Mouse (Mus musculus) spleen, adult 2 months (tissue): ENCODE measurements around the gene Odr4. TPM values are rescaled to one million over a fixed set of nuclear protein-coding genes. Genes with fewer than 3 reads are reported as not detected.

Experiments used
- DNase-seq, 2 experiments: peaks; one replicate each; pipeline versions ENCODE4 v3.0.0 to v3.0.0-alpha.2; 2012 to 2021; ENCODE audit warnings: low spot score in 2 of 2, low read depth in 1 of 2
- H3K27ac ChIP-seq: fragments of 200-500 bp; 2 replicates; pipeline ENCODE4 v1.5.1; 2012; ENCODE audit warnings: low read length, inconsistent platforms; ENCODE audit not compliant: insufficient read depth
- H3K27me3 ChIP-seq: fragments of 200-500 bp; 2 replicates; pipeline ENCODE4 v1.6.1; 2012; ENCODE audit warnings: mild to moderate bottlenecking, moderate library complexity, low read length, inconsistent platforms; ENCODE audit not compliant: control insufficient read depth, insufficient read depth
- H3K36me3 ChIP-seq: fragments of 200-500 bp; 2 replicates; pipeline ENCODE4 v1.6.1; 2012; ENCODE audit warnings: mild to moderate bottlenecking, low read length, inconsistent platforms; ENCODE audit not compliant: control insufficient read depth, insufficient read depth
- H3K4me1 ChIP-seq: fragments of 200-500 bp; 2 replicates; pipeline ENCODE4 v1.6.1; 2011; ENCODE audit warnings: inconsistent platforms; ENCODE audit not compliant: control insufficient read depth, insufficient read depth, insufficient read length
- H3K4me3 ChIP-seq: fragments of 200-500 bp; 2 replicates; pipeline ENCODE4 v1.5.1; 2011; ENCODE audit warnings: mild to moderate bottlenecking, inconsistent platforms; ENCODE audit not compliant: insufficient read depth, insufficient read length; ENCODE audit errors: extremely low read depth
- CTCF ChIP-seq: fragments of 200-500 bp; IDR thresholded peaks from 2 replicates; pipeline ENCODE4 v1.5.1; 2011; ENCODE audit warnings: mild to moderate bottlenecking, inconsistent platforms; ENCODE audit not compliant: insufficient read depth, insufficient read length, insufficient replicate concordance; ENCODE audit errors: extremely low read depth
- POLR2A ChIP-seq: fragments of 200-500 bp; IDR thresholded peaks from 2 replicates; pipeline ENCODE4 v1.6.1; 2011; ENCODE audit warnings: low read depth, low read length, inconsistent platforms
- WGBS: fragments of 180-500 bp; shearing (Covaris S2); methylation state at CpG from one replicate; pipeline ENCODE4 v1.1.7; 2018; 5-methylcytosine and 5-hydroxymethylcytosine counted together
- polyA plus RNA-seq: library from polyadenylated mRNA; depleted of rRNA; stranded (reverse); fragments of >200 nt; gene quantifications from 2 replicates; pipeline ENCODE4 v1.2.3, GENCODE M21; 2012

Odr4 gene
- polyA plus RNA-seq, 1 experiment: 2.3 TPM

DNA sequence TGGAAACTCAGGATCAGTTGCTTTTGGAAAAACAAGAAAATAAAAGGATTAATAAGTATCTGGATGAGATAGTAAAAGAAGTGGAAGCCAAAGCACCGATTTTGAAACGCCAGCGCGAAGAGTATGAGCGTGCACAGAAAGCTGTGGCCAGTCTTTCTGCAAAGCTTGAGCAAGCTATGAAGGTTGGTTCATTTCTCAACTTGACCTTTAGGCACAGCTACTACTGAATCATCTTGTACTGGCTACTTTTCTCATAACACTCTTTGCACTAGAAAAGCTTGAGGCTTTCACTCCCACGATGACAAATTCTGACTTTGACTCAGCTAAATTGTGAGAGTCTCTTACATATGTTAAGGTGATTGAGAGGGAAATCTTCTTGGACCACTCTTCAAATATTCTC is 17.1 kb upstream of the Odr4 start:
- Histone ChIP-seq H3K36me3 (peaks cover 49% of the 10 kb centered on the region), H3K4me1 (no peaks in the 10 kb centered on the region), H3K27ac (no peak overlapping the region), H3K4me3 (no peak overlapping the region), H3K27me3 (no peaks in the 10 kb centered on the region)
- TF ChIP-seq CTCF (no peak), POLR2A (no peak)
- 98% methylated on average over 6 of the region's 6 CpGs for WGBS
- DNase-seq: no peak

DNA sequence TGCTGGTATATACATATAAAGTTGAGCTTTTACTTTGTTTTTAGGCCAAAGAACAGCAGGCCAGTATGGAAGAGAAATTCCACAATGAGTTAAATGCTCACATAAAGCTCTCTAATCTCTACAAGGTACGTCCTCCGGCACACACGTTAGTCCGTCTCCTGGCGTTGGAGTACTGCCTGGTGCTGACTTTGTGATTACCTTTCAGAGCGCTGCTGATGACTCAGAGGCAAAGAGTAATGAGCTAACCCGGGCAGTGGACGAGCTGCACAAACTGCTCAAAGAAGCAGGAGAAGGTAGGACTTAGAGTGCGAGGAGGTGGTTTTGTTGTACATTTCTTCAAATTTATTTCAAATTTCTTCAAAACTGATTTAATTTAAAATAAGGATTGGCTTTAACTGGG is 14.4 kb upstream of the Odr4 start:
- WGBS: 93% methylated on average over 9 of the region's 9 CpGs

DNA sequence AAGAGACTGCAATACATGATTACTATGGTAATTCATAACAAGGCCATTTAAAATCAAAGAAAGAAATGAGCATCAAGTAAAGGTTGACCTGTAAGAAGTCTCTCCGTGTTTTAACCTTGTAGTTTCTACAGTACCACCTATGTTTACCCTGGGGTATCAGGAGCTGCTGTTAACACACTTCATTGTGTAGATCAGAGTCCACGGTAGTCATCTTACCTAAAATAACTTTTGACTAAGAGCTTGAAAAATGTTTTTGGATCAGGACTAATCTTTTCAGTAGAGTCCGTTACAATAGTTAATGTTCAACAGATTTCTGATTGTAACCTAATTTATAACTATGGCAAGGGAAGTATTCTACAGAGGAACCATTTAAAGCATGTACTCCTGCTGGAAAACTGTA is 11.7 kb upstream of the Odr4 start:
- H3K27me3 ChIP-seq: no peaks in the 10 kb centered on the region
- WGBS: 91% methylated on average over 3 of the region's 3 CpGs
- DNase-seq: no peak
- no peak overlapping the region for H3K4me3 ChIP-seq
- no peak overlapping the region for H3K27ac ChIP-seq
- H3K4me1 ChIP-seq: no peaks in the 10 kb centered on the region
- H3K36me3 ChIP-seq: peaks cover 36% of the 10 kb centered on the region
- no peak for TF ChIP-seq POLR2A

More for the DNA sequence above, 14.4 kb upstream of the Odr4 start:
- Histone ChIP-seq H3K27me3 (no peaks in the 10 kb centered on the region), H3K27ac (no peak overlapping the region), H3K36me3 (peaks cover 44% of the 10 kb centered on the region), H3K4me3 (no peak overlapping the region), H3K4me1 (no peaks in the 10 kb centered on the region)
- no peak for DNase-seq
- no peak for TF ChIP-seq CTCF
- TF ChIP-seq POLR2A: no peak

DNA sequence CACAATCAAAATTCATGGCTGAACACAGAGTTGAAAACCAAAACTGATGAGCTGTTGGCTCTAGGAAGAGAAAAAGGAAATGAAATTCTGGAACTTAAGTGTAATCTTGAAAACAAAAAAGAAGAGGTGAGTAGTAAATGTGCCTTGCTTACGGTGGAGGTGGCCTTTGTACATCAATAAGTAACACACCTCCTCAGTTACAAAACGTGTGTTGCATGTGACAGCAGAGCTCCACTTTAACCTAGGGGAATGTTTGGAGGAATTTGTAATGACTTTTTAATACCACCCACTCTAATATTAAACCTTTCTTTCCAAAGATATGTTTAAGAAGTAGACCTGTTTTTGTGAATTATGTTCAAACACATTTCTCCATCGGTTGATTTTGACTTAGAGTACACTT is 11.0 kb upstream of the Odr4 start:
- Histone ChIP-seq H3K36me3 (peaks cover 31% of the 10 kb centered on the region), H3K4me3 (no peak overlapping the region), H3K27ac (no peak overlapping the region), H3K4me1 (no peaks in the 10 kb centered on the region), H3K27me3 (no peaks in the 10 kb centered on the region)
- WGBS: 87% methylated on average over 3 of the region's 3 CpGs
- DNase-seq: no peak
- TF ChIP-seq CTCF (no peak), POLR2A (no peak)

DNA sequence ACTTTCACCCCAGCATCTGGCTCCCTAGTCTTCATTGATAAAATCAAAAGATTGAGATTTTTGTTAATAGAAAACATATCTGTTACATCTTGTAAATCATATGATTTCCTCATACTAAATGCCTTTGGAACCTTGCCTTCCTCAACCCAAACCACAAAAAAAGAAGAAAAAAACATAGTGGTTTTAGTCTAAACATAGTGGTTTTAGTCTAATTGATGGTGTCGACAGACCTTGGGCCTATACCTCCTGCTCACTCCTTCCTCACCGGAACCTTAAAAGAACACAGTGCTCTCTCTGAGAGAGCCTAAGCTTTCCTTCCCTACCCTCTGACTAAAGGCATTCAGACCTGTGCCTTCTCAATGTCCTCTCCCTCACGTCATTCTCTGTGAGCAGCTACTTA is 3.1 kb upstream of the Odr4 start:
- H3K27me3 ChIP-seq: no peaks in the 10 kb centered on the region
- TF ChIP-seq CTCF: no peak
- TF ChIP-seq POLR2A: no peak
- DNase-seq: no peak
- H3K4me3 ChIP-seq: no peak overlapping the region
- 45% methylated on average over 3 of the region's 3 CpGs for WGBS
- H3K4me1 ChIP-seq: no peaks in the 10 kb centered on the region
- peaks cover 5% of the 10 kb centered on the region for H3K36me3 ChIP-seq
- H3K27ac ChIP-seq: no peak overlapping the region

DNA sequence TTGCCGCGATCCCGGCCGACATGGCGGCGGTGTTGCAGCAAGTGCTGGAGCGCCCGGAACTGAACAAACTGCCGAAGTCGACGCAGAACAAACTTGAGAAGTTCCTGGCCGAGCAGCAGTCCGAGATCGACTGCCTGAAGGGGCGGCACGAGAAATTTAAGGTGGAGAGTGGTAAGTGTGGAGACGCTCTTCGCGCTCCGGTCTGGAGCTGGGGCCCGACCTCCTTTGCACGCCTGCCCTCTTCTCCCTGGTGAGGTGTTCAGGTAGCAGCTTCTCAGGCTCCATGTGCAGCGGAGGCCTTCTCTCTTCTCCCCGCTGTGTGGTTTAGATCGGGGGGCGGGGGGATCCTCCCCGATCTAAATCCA is 590 bp upstream of the Odr4 start:
- peak overlapping the region; percentile 81 for H3K4me3 ChIP-seq
- no peaks in the 10 kb centered on the region for H3K27me3 ChIP-seq
- WGBS: under 1% methylated on average over 27 of the region's 27 CpGs
- peaks cover 4% of the 10 kb centered on the region; the same call in 1 of the 2 replicates for H3K36me3 ChIP-seq
- no peaks in the 10 kb centered on the region; the same call in none of the 2 replicates for H3K4me1 ChIP-seq
- DNase-seq: no peak
- TF ChIP-seq POLR2A (no peak), CTCF (no peak)
- H3K27ac ChIP-seq: peak overlapping the region; percentile 93

DNA sequence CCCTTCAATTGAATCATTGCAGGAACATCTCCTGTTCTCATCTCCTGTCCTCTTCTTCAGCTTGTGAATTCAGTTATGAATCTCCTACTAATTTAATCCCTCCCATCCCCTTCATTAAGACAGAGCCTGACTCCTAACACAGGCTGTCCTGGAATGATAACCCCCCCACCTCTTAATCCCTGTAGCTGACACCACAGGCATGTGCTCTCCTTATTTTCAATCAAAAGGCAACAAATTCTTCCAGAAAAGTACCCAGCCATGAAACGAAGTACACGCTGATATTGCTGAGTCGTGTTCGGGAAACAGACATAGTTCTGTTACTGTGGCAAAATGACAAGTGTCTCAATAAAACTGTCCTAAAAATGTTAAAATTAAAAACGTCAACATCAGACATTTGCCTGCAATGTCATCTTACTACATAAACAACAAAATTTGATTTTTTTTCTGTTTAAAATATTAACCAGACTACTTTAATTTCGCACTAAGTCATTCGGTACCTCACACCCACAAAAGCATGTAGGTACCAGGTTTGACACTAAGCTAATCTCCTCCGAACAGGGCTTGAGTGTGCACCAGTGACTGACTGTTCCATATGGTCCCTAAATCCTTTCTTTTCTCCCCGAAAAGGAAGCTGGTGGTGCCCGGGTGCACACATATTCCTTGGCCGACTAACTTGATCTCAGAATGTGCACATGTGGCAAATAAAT is 796 bp downstream of the Odr4 start:
- Histone ChIP-seq H3K4me1 (no peaks in the 10 kb centered on the region; the same call in none of the 2 replicates), H3K27me3 (no peaks in the 10 kb centered on the region), H3K4me3 (peak overlapping the region; percentile 97), H3K36me3 (peaks cover 6% of the 10 kb centered on the region; the same call in 1 of the 2 replicates), H3K27ac (peak overlapping the region; percentile 99)
- DNase-seq: no peak
- 9% methylated on average over 11 of the region's 11 CpGs for WGBS
- TF ChIP-seq CTCF (no peak), POLR2A (no peak)
